Mouse (Mus musculus): Measurements from ENCODE around the gene Olfr1428. TPM values are rescaled to one million over a fixed set of nuclear protein-coding genes. Genes with fewer than 3 reads are reported as not detected.

The Olfr1428 gene
- not detected in 2 replicates for total RNA-seq (2014; rRNA removed)
- polyA plus RNA-seq (2015; fragmentation: Nextera tagmentation; extraction: Ambion mirVana), result not detected in 2 replicates

DNA sequence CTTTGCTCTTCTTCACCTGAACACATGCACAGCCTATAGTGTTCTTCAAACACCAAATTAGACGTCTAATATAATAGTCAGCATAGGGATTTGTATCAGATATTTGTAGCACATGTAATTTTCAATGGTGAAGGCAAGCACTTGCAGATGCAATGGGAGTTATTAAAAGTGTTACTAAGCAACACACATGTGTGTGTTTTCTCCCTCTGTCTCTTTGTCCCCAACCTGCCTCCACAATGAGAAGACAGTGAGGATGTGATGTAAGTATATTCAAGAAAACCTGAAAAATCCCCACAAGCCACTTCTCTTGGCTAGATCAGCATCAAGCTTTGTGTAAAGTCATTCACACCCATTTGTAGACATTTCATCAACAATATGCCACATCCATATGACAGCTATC is at the start of gene Olfr1428:
Olfr1428 (minus strand) TSS at position 101 of the 400 bp plus-strand sequence.
- no peaks in the 10 kb centered on the region for H3K9me3 ChIP-seq (ENCODE audit: low read length)
- H3K4me3 ChIP-seq (ENCODE audit: low read length), result no peak within 1 kb of the TSS
- no peaks in the 10 kb centered on the region for H3K4me1 ChIP-seq (ENCODE audit: insufficient read depth, low read length)
- no peak within 1 kb of the TSS for H3K9ac ChIP-seq (replicated peaks; ENCODE audit: low read length)
- no peak within 1 kb of the TSS for H3K27ac ChIP-seq
- no peaks in the 10 kb centered on the region for H3K36me3 ChIP-seq (ENCODE audit: insufficient read depth, low read length)
- WGBS, result 79% methylated on average over 1 of the region's 1 CpGs
- ATAC-seq (no peak), DNase-seq (ENCODE audit: low spot score) (no peak)
- TF ChIP-seq CTCF (IDR thresholded peaks at IDR 0.05; ENCODE audit: low read depth), result no peak
- H3K4me2 ChIP-seq (ENCODE audit: low read depth, low read length), result no peak within 1 kb of the TSS
- no peaks in the 10 kb centered on the region for H3K27me3 ChIP-seq (ENCODE audit: insufficient read depth, low read length)

- TF ChIP-seq CTCF (IDR thresholded peaks at IDR 0.05; ENCODE audit: low read depth), result no peak
- H3K36me3 ChIP-seq (ENCODE audit: insufficient read depth, low read length), result no peaks in the 10 kb centered on the region
- H3K9ac ChIP-seq (replicated peaks; ENCODE audit: low read length), result no peak overlapping the region
- DNase-seq (ENCODE audit: low spot score) (no peak), ATAC-seq (no peak)
- H3K27me3 ChIP-seq (ENCODE audit: insufficient read depth, low read length), result no peaks in the 10 kb centered on the region
- 86% methylated on average over 3 of the region's 3 CpGs for WGBS
- H3K4me1 ChIP-seq (ENCODE audit: insufficient read depth, low read length), result no peaks in the 10 kb centered on the region
- no peak overlapping the region for H3K4me2 ChIP-seq (ENCODE audit: low read depth, low read length)
- H3K27ac ChIP-seq, result no peak overlapping the region
- no peak overlapping the region for H3K4me3 ChIP-seq (ENCODE audit: low read length)
- H3K9me3 ChIP-seq (ENCODE audit: low read length), result no peaks in the 10 kb centered on the region
Measured at GRCm38 (mm10) chr19:12145452-12145851, 29.8 kb upstream of the Olfr1428 start.

DNA sequence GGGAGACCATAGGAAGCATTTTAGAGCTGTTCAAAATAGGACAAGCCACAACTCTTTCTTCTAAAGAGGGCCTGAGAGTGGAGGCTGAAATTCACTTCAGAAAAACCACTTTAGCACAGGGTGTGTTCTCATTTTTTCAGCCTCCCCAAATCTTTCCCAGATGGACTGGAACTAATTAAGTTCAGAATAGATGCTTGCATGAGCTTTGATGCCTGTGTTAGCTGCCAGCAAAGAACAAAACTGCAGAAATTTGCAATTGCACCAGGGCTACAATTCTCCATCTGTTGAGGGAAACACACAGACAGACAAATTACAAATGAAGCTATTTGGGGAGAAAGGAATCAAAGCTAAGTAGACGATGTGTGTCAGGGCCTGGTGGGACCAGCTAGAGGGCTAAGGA is 27.7 kb upstream of the Olfr1428 start:
- H3K4me3 ChIP-seq (ENCODE audit: low read length), result no peak overlapping the region
- H3K4me2 ChIP-seq (ENCODE audit: low read depth, low read length), result no peak overlapping the region
- H3K27me3 ChIP-seq (ENCODE audit: insufficient read depth, low read length), result no peaks in the 10 kb centered on the region
- H3K36me3 ChIP-seq (ENCODE audit: insufficient read depth, low read length), result no peaks in the 10 kb centered on the region
- no peak overlapping the region for H3K9ac ChIP-seq (replicated peaks; ENCODE audit: low read length)
- 25% methylated on average over 1 of the region's 1 CpGs for WGBS
- H3K27ac ChIP-seq, result no peak overlapping the region
- TF ChIP-seq CTCF (IDR thresholded peaks at IDR 0.05; ENCODE audit: low read depth), result no peak
- no peaks in the 10 kb centered on the region for H3K4me1 ChIP-seq (ENCODE audit: insufficient read depth, low read length)
- H3K9me3 ChIP-seq (ENCODE audit: low read length), result no peaks in the 10 kb centered on the region
- DNase-seq (ENCODE audit: low spot score) (peak; percentile 36), ATAC-seq (no peak)

GRCm38 (mm10) chr19:12134289-12134688 is 18.6 kb upstream of the Olfr1428 start:
- Histone ChIP-seq H3K4me3 (ENCODE audit: low read length) (no peak overlapping the region), H3K9me3 (ENCODE audit: low read length) (no peaks in the 10 kb centered on the region), H3K4me1 (ENCODE audit: insufficient read depth, low read length) (no peaks in the 10 kb centered on the region), H3K27me3 (ENCODE audit: insufficient read depth, low read length) (no peaks in the 10 kb centered on the region), H3K27ac (no peak overlapping the region), H3K9ac (replicated peaks; ENCODE audit: low read length) (no peak overlapping the region), H3K4me2 (ENCODE audit: low read depth, low read length) (no peak overlapping the region), H3K36me3 (ENCODE audit: insufficient read depth, low read length) (no peaks in the 10 kb centered on the region)
- TF ChIP-seq CTCF (IDR thresholded peaks at IDR 0.05; ENCODE audit: low read depth), result peak; percentile 72
- ATAC-seq, result no peak
- WGBS, result 32% methylated on average over 2 of the region's 2 CpGs
- peak; percentile 59 for DNase-seq (ENCODE audit: low spot score)

GRCm38 (mm10) chr19:12123103-12123502 is 7.4 kb upstream of the Olfr1428 start, which contains the start of gene Olfr76:
Olfr76 (minus strand) TSS chr19:12123203.
- no peak for DNase-seq (ENCODE audit: low spot score)
- WGBS, result 82% methylated on average over 3 of the region's 3 CpGs
- TF ChIP-seq CTCF (IDR thresholded peaks at IDR 0.05; ENCODE audit: low read depth), result no peak
- H3K27ac ChIP-seq, result no peak within 1 kb of the TSS
- no peak within 1 kb of the TSS for H3K4me3 ChIP-seq (ENCODE audit: low read length)
- H3K9ac ChIP-seq (replicated peaks; ENCODE audit: low read length), result no peak within 1 kb of the TSS
- no peaks in the 10 kb centered on the region for H3K4me1 ChIP-seq (ENCODE audit: insufficient read depth, low read length)
- H3K27me3 ChIP-seq (ENCODE audit: insufficient read depth, low read length), result no peaks in the 10 kb centered on the region
- H3K4me2 ChIP-seq (ENCODE audit: low read depth, low read length), result no peak within 1 kb of the TSS
- ATAC-seq, result no peak
- H3K36me3 ChIP-seq (ENCODE audit: insufficient read depth, low read length), result no peaks in the 10 kb centered on the region
- no peaks in the 10 kb centered on the region for H3K9me3 ChIP-seq (ENCODE audit: low read length)

GRCm38 (mm10) chr19:12116464-12116863 is 767 bp upstream of the Olfr1428 start:
- no peak for DNase-seq (ENCODE audit: low spot score)
- Histone ChIP-seq H3K27ac (no peak overlapping the region), H3K4me1 (ENCODE audit: insufficient read depth, low read length) (no peaks in the 10 kb centered on the region), H3K36me3 (ENCODE audit: insufficient read depth, low read length) (no peaks in the 10 kb centered on the region), H3K4me2 (ENCODE audit: low read depth, low read length) (no peak overlapping the region), H3K9me3 (ENCODE audit: low read length) (no peaks in the 10 kb centered on the region), H3K4me3 (ENCODE audit: low read length) (no peak overlapping the region), H3K27me3 (ENCODE audit: insufficient read depth, low read length) (no peaks in the 10 kb centered on the region), H3K9ac (replicated peaks; ENCODE audit: low read length) (no peak overlapping the region)
- TF ChIP-seq CTCF (IDR thresholded peaks at IDR 0.05; ENCODE audit: low read depth), result no peak
- 87% methylated on average over 3 of the region's 3 CpGs for WGBS
- ATAC-seq, result no peak

- no peak for DNase-seq (ENCODE audit: low spot score)
- H3K9ac ChIP-seq (replicated peaks; ENCODE audit: low read length), result no peak overlapping the region
- no peak overlapping the region for H3K27ac ChIP-seq
- no peaks in the 10 kb centered on the region for H3K27me3 ChIP-seq (ENCODE audit: insufficient read depth, low read length)
- H3K4me2 ChIP-seq (ENCODE audit: low read depth, low read length), result no peak overlapping the region
- no peaks in the 10 kb centered on the region for H3K9me3 ChIP-seq (ENCODE audit: low read length)
- H3K36me3 ChIP-seq (ENCODE audit: insufficient read depth, low read length), result no peaks in the 10 kb centered on the region
- no peak for TF ChIP-seq CTCF (IDR thresholded peaks at IDR 0.05; ENCODE audit: low read depth)
- no peak overlapping the region for H3K4me3 ChIP-seq (ENCODE audit: low read length)
- H3K4me1 ChIP-seq (ENCODE audit: insufficient read depth, low read length), result no peaks in the 10 kb centered on the region
- no peak for ATAC-seq
- 79% methylated on average over 1 of the region's 1 CpGs for WGBS
Measured at GRCm38 (mm10) chr19:12113807-12114206, 1.9 kb downstream of the Olfr1428 start.
